Mouse (Mus musculus): ENCODE measurements around the gene Txnip.

GRCm38 (mm10) chr3:96553601-96554000 is 4.2 kb upstream of the Txnip start:
- TF ChIP-seq CTCF (IDR thresholded peaks at IDR 0.05; ENCODE audit: borderline replicate concordance, extremely low read depth, insufficient read depth, insufficient read length) (no peak), POLR2A (IDR thresholded peaks at IDR 0.05; ENCODE audit: borderline replicate concordance, extremely low read depth, insufficient read depth, insufficient read length, poor library complexity, severe bottlenecking) (no peak)
